Mouse (Mus musculus) left cerebral cortex, postnatal 36 days (tissue): ENCODE measurements around the gene Nup160. TPM values are rescaled to one million over a fixed set of nuclear protein-coding genes. Genes with fewer than 3 reads are reported as not detected.

ENCODE experiments used
- DNase-seq, 2 experiments: peaks; one replicate each; pipeline ENCODE4 v3.0.0; 2021 to 2022; ENCODE audit warnings: low spot score in 2 of 2, mixed read lengths in 1 of 2
- intact Hi-C: fragments of 180-260 bp; cut with DNase I; formaldehyde crosslinking; loops from one replicate; pipeline ENCODE4 v1.15.1; 2025
- total RNA-seq, 2 experiments: library from RNA; stranded (reverse); gene quantifications; 2 replicates each; pipeline ENCODE4 v1.2.3; 2021

The Nup160 gene
- total RNA-seq, 2 experiments from 2014 or later, result 18.2 to 20.5 TPM

DNA sequence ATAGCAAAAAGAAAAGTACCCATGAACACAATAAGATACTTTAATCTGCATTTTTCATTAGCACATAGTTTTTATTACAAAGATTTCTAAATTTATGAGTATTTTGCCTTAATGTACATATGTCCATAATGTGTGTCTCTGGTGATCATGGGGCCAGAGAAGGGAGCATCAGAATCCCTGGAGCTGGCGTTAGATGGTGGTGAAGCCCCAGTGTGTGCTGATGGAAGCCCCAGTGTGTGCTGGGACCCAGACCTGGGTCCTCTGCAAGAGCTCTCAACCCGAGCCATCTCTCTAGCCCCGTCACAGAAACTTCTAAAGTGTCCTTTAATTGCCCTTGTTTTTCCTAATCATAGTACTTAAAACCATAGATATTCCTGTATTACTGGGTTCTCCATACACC is 62.3 kb downstream of the Nup160 start:
- intact Hi-C loops, result no loop called here
- no peak for DNase-seq

DNA sequence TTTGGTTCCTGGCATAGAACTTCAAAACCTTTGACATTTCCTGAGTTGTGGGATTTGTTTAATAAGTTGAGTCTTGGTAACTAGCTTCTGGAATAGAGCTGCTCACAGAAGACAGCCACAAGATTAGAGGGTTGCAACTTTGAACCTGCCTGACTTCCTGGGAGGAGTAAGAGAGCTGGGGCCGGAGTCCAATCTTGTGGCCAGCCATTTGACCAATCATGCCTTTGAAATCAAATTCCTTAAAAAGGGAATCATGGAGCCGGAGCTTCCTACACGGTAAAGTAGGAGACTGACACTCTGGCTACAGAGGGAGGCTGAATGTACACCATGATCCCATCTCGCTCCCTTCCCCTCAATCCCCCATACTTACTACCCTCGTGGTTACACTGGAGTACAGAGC is 62.9 kb downstream of the Nup160 start:
- no peak for DNase-seq
- intact Hi-C loops, result no loop called here

DNA sequence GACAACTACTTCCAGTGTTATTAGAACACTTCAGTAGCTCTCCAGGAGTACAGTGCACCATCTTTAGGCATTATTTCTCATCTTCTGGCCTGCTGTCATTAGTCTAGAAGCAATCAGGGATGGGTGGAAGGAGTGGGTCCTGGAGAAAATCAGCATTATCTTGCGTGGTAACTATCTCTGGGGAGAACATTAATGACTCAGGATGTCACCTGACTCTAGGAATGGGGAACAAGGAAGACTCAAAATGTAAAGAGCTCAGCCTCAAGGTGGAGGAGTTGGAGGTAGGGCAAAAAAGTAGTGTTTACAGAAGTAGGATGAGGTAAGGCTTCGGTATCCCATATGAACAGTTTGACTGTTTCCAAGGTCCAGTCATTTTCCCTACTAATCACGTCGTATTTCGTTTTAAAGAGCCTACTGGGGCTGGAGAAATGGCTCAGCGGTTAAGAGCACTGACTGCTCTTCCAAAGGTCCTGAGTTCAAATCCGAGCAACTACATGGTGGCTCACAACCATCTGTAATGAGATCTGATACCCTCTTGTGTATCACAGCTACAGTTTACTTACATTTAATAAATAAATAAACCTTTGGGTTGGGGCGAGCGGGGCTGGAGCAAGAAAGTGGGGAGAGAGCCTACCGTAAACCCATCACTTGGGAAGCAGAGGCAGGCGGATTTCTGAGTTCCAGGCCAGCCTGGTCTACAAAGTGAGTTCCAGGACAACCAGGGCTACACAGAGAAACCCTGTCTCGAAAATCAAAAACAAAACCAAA is 67.5 kb downstream of the Nup160 start:
- intact Hi-C loops, result no loop called here
- DNase-seq, result peak in 1 of 2 experiments; percentile 11

DNA sequence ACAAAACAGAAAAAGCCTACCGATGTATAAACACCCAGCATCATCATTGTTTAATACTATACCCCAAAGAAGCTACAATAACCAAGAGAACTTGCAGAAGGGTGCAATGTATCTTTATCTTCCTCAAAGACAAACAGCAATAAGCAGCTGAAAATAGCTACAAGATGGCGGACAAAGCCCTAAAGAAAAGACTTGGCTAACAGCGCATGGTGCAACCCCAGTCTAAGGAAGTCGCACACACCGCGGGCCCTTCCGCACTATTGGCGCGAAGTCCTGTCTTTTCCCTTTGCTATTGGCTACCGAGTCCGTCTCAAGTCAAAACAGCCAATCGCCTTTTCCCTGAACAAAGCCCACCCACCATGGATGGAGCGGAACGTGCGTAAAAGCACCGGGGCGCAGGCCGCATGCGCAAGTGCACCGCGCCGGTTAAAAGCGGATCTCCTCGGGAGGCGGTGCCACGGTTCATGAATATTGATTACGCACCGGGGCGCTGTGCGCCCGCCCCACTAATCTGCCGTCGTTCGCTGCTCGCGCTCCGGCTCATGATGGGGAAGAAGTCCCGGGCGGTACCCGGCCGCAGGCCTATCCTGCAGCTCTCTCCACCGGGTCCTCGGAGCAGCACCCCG is 68.2 kb downstream of the Nup160 start, which contains the start of gene Fnbp4:
Fnbp4 (plus strand) TSS at position 318 of the 626 bp plus-strand sequence.
- intact Hi-C loops, result no loop called here
- peak; percentile 99 for DNase-seq

DNA sequence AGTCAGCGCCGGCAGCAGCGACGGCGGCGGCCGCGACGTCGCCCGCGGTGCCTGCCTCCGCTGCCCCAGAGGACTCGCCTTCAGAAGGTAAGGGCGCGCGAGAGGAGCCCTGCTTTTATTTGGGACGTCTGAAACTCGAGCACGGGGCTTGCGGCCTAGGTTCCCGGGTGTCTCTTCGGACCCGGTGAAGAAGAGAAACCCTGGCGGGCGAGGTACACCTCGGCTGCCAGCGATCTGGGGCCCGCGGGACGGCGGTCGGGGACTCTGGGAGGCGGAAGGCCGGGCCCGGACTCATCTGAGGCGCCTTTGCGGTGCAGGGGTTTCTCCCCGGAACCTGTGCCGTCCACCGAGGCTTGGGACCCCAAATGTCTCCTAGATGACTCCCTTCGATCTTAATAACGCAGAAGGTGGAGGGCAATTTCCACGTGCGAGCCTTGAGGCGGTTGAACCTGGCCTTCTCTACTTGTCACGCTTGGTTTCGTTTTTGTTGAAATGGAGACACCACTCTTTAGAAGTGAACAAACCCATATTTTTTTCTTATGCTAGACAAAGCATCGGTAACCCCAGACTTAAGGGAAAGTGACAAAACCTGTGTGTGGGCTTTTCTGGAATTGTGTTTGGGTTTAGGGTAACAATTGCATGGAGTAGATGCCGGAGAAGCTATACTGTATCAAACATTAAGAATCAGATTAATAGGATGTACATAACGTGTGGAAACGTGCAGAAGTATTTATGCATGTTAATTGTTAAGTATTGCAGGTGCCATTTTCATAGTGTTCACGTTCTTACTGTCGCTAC is 68.9 kb downstream of the Nup160 start:
- DNase-seq, result no peak
- intact Hi-C loops, result no loop called here

DNA sequence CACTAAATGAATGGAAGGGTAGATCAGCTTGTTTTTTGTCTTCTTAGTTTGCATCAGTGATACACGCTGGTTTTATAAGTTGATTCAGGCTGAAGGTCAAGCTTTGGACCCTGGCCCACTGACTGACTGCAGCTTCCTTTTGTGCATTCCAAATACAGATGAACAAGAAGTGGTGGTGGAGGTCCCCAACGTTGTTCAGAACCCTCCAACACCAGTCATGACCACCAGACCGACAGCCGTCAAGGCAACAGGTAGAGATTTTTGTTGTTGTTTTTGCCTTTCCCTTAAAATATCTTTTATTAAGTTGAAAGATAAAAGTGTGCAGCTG is 69.5 kb downstream of the Nup160 start:
- no peak for DNase-seq
- intact Hi-C loops, result no loop called here

DNA sequence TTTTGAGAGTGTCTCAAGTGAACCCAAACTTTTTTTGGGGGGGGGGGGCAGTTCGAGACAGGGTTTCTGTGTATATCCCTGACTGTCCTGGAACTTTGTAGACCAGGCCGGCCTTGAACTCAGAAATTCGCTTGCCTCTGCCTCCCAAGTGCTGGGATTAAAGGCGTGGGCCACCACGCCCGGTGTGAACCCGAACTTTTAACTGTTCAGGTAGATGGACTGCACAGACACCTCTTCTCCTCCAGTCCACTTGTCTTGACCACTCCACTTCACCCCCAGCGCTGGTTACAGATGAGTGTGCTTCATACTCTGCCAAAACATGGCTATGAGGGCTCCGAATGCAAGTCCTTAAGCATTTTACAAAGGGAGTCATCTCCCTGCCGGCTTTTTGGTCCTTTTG is 70.1 kb downstream of the Nup160 start:
- intact Hi-C loops, result no loop called here
- DNase-seq, result no peak

DNA sequence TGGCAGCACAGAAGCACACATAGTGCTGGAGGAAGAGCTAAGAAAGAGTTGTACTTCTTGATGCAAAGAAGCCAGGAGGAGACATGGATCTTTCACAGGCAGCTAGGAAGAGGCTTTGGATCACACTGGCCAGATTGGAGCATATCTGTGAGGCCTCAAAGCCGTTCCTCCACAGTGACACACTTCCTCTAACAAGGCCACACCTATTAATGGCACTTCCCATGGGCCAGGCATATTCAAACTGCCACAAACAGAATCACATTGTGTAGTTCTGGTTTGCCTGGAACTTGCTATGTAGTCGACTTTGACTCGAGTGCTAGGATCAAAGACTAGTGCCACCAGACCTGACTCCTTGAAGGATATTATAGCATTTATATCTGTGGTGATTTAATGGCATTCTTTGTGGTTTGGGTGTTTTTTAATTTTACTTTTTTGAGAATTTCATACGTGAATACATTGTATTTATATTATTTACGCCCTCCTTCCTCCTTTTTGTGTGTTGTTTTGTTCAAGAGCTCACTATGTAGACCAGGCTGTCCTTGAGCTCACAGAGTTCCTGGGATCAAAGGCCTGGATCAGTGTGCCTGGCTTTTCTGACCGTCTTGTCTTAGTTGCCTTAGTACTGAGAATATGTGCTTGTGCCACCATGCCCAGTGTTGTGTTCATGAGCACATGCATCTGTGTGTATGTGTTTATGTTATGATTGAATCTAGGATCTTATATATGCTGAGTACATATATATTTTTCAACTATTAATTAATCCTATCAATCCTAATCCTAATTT is 72.9 kb downstream of the Nup160 start:
- intact Hi-C loops, result no loop called here

DNA sequence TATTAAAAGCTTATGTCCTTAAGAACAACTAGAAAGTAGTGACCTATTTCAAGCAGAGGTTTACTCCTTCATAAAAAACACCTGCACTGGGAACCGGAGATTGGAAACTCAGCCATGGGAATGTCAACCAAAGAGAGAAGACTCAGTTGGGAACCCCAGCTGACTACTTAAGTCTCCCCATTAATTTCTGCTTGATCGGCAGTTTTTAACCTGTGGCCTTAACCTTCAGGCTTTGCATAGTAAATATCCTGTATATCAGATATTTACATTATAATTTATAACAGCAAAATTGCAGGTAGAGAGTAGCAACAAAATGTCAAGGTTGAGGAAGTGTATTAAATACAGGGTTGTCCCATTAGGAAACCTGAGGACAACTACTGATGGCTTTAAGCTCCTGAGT is 76.5 kb downstream of the Nup160 start:
- intact Hi-C loops, result no loop called here
- DNase-seq, result no peak

More for the DNA sequence above, 72.9 kb downstream of the Nup160 start:
- no peak for DNase-seq

DNA sequence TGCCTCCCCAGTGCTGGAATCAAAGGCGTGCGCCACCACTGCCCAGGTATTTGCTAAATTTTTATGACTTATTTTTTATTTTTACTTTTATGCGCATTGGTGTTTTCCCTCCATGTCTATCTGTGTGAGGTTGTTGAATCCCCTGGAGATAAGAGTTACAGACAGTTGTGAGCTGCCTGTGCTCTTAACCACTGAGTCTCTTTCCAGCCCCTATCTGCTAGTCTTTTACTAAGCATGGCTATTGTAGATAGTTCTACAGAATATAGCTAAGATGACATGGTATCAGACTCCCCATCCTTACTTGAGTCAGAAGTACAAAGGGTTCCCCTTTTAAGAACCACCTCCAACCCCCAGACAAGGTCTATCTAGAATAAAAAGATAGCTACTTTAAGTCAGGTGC is 77.2 kb downstream of the Nup160 start:
- DNase-seq, result no peak
- intact Hi-C loops, result no loop called here

DNA sequence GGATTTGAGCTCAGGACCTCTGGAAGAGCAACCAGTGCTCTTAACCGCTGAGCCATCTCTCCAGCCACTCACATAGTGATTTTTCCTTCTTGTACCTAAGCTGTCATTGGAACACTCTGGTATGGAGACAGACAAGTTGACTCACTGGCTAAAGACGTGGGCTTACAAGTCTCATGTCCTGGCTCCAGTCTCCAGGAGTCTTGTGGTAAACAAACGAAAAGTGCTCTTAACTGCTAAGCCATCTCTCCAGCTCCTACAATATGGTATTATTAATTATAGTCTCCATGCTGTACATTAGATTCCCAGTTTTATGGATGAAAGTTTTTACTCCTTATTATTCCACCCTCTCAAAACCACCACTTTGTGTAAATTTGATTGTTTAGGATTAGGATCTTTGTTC is 88.1 kb downstream of the Nup160 start:
- intact Hi-C loops, result no loop called here
- no peak for DNase-seq

DNA sequence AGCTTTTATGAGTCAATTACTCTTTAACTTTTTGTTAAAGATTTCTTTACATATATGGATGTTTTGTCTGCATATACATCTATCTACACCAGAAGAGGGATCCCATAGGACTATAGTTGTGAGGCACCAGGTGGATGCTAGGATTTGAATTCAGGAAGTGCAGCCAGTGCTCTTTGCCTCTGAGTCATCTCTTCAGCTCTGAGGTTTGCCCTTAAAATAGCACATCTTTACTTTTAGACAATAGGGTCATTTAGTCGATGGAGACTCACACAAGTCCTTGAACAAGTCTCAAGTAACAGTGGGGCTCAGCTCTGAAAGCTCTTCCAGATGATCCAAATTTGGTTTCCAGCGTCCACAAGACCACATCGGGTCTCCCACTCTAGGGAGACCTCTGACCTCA is 104.3 kb downstream of the Nup160 start:
- no peak for DNase-seq
- intact Hi-C loops, result no loop called here

DNA sequence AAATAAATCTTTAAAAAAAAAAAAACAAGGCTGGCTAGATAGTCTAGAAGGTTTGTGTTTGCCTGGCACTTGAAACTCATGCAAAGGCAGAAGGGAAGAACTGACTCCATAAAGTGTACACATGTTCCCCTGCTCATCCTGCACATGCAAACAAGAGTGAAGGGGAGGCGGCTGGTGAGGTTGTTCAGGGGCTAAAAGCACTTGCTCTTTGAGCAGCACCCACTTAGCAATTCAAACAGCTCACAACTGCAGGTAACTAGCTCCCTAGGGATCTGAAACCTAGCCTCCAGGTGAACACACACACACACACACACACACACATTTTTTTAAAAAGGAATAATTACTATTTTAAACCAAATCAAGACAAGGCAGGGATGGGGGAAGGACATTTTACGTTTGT is 104.9 kb downstream of the Nup160 start:
- intact Hi-C loops, result no loop called here
- no peak for DNase-seq

DNA sequence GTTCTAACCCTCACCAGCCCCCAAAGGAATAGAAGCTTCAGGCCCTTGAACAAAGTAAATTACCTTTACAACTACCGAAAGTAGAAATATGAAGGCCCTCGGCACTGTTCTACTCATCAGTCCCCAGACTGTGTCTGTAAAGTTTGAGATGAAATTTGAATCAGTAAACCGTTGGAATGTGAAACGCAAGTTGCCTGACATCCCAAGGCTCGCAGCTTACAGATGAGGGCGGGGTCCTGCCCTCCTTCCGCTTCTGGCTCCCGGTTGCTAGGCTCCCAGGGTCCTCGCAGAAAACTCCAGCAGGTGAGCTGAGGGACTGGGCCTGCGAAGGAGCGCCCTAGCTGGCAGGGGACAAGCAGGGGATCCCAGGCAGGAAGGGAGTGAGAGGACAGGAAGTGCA is 105.4 kb downstream of the Nup160 start, which contains the start of gene Agbl2:
Agbl2 (plus strand) TSS at position 270 of the 400 bp plus-strand sequence.
- DNase-seq, result no peak
- intact Hi-C loops, result no loop called here

DNA sequence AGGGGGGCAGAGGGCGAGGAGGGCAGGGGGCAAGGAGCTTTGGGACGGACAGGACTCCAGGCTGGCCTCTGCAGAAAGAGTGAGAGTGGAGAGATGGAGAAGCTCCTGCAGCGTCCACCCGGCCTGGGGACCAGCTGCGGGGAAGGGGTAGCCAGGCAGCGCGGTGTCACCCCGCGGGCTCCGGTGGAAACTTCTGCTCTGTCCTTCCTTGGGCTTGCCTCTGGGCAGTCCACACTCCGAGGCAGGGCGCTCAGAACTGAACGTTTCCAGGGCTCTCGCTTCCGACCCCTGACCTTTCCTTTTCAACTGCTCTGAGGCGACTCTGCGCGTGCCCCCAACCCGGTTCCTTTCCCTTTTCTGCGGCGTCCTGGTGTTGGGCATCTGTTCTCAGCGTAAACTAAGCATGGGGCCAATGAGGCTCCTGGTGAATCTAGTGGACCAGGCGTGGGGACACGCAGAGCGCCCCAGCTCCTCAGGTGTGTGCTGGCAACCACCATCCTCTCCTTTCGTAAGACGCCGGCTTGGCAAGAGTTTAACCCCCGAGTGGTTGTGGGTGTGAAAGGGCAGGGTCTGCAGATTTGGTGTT is 106.0 kb downstream of the Nup160 start:
- intact Hi-C loops, result no loop called here
- no peak for DNase-seq

Other genes starting within 250 kb of the Nup160 start
- gene Ptprj, start 96.6 kb upstream of the Nup160 start, total RNA-seq, result 100 to 1,000 TPM; 112 to 118 TPM
- 10 to 100 TPM; 47.1 to 68.6 TPM for gene Fnbp4, start 68.2 kb downstream of the Nup160 start, total RNA-seq
- under 1 TPM; 0.37 to 0.82 TPM for gene Agbl2, start 105.5 kb downstream of the Nup160 start, total RNA-seq
- gene Mtch2, start 169.9 kb downstream of the Nup160 start, total RNA-seq, result 100 to 1,000 TPM in 1 of 2 experiments, 10 to 100 TPM in 1; 97.5 to 124 TPM
- 100 to 1,000 TPM; 279 to 315 TPM for gene C1qtnf4, start 208.6 kb downstream of the Nup160 start, total RNA-seq
- gene Kbtbd4, start 227.5 kb downstream of the Nup160 start, total RNA-seq, result 10 to 100 TPM; 39.6 to 39.8 TPM
- gene Ndufs3, start 227.6 kb downstream of the Nup160 start, total RNA-seq, result 100 to 1,000 TPM; 229 to 240 TPM